Mouse (Mus musculus): ENCODE measurements around the gene 9930021J03Rik. TPM values are rescaled to one million over a fixed set of nuclear protein-coding genes. Genes with fewer than 3 reads are reported as not detected.

The 9930021J03Rik gene
- polyA plus RNA-seq, 1 experiment = 31.2 TPM

GRCm38 (mm10) chr19:29743531-29743930 is 62.3 kb downstream of the 9930021J03Rik start:
- TF ChIP-seq POLR2A (IDR thresholded peaks at IDR 0.05; ENCODE audit: low read depth, low read length) (no peak), CTCF (IDR thresholded peaks at IDR 0.05; ENCODE audit: borderline replicate concordance, insufficient read depth, low read length) (no peak)
- Histone ChIP-seq H3K4me3 (ENCODE audit: insufficient read depth, low read length) (no peak overlapping the region), H3K27ac (ENCODE audit: insufficient read depth, low read length) (no peak overlapping the region), H3K4me1 (ENCODE audit: control insufficient read depth, insufficient read depth, low read length) (no peaks in the 10 kb centered on the region)

GRCm38 (mm10) chr19:29740661-29741060 is 65.1 kb downstream of the 9930021J03Rik start:
- no peak for TF ChIP-seq POLR2A (IDR thresholded peaks at IDR 0.05; ENCODE audit: low read depth, low read length)
- TF ChIP-seq CTCF (IDR thresholded peaks at IDR 0.05; ENCODE audit: borderline replicate concordance, insufficient read depth, low read length) = no peak
- Histone ChIP-seq H3K4me3 (ENCODE audit: insufficient read depth, low read length) (no peak overlapping the region), H3K27ac (ENCODE audit: insufficient read depth, low read length) (no peak overlapping the region), H3K4me1 (ENCODE audit: control insufficient read depth, insufficient read depth, low read length) (no peaks in the 10 kb centered on the region)

- H3K4me1 ChIP-seq (ENCODE audit: control insufficient read depth, insufficient read depth, low read length) = no peaks in the 10 kb centered on the region
- TF ChIP-seq CTCF (IDR thresholded peaks at IDR 0.05; ENCODE audit: borderline replicate concordance, insufficient read depth, low read length) (no peak), POLR2A (IDR thresholded peaks at IDR 0.05; ENCODE audit: low read depth, low read length) (no peak)
- H3K4me3 ChIP-seq (ENCODE audit: insufficient read depth, low read length) = no peak overlapping the region
- H3K27ac ChIP-seq (ENCODE audit: insufficient read depth, low read length) = no peak overlapping the region
These were observed 66.2 kb downstream of the 9930021J03Rik start for GRCm38 (mm10) chr19:29739608-29740007.

GRCm38 (mm10) chr19:29735421-29735820 is 70.4 kb downstream of the 9930021J03Rik start:
- H3K27ac ChIP-seq (ENCODE audit: insufficient read depth, low read length) = no peak overlapping the region
- no peak overlapping the region for H3K4me3 ChIP-seq (ENCODE audit: insufficient read depth, low read length)
- no peaks in the 10 kb centered on the region for H3K4me1 ChIP-seq (ENCODE audit: control insufficient read depth, insufficient read depth, low read length)
- TF ChIP-seq POLR2A (IDR thresholded peaks at IDR 0.05; ENCODE audit: low read depth, low read length) (no peak), CTCF (IDR thresholded peaks at IDR 0.05; ENCODE audit: borderline replicate concordance, insufficient read depth, low read length) (no peak)

GRCm38 (mm10) chr19:29718476-29718875 is 87.3 kb downstream of the 9930021J03Rik start:
- no peak overlapping the region for H3K27ac ChIP-seq (ENCODE audit: insufficient read depth, low read length)
- H3K4me3 ChIP-seq (ENCODE audit: insufficient read depth, low read length) = no peak overlapping the region
- TF ChIP-seq CTCF (IDR thresholded peaks at IDR 0.05; ENCODE audit: borderline replicate concordance, insufficient read depth, low read length) (no peak), POLR2A (IDR thresholded peaks at IDR 0.05; ENCODE audit: low read depth, low read length) (no peak)
- H3K4me1 ChIP-seq (ENCODE audit: control insufficient read depth, insufficient read depth, low read length) = no peaks in the 10 kb centered on the region

- TF ChIP-seq POLR2A (IDR thresholded peaks at IDR 0.05; ENCODE audit: low read depth, low read length) (no peak), CTCF (IDR thresholded peaks at IDR 0.05; ENCODE audit: borderline replicate concordance, insufficient read depth, low read length) (no peak)
- no peak overlapping the region for H3K4me3 ChIP-seq (ENCODE audit: insufficient read depth, low read length)
- no peak overlapping the region for H3K27ac ChIP-seq (ENCODE audit: insufficient read depth, low read length)
- no peaks in the 10 kb centered on the region for H3K4me1 ChIP-seq (ENCODE audit: control insufficient read depth, insufficient read depth, low read length)
These were observed 87.9 kb downstream of the 9930021J03Rik start for GRCm38 (mm10) chr19:29717854-29718253.

- Histone ChIP-seq H3K4me1 (ENCODE audit: control insufficient read depth, insufficient read depth, low read length) (no peaks in the 10 kb centered on the region), H3K4me3 (ENCODE audit: insufficient read depth, low read length) (no peak overlapping the region), H3K27ac (ENCODE audit: insufficient read depth, low read length) (no peak overlapping the region)
- no peak for TF ChIP-seq POLR2A (IDR thresholded peaks at IDR 0.05; ENCODE audit: low read depth, low read length)
- TF ChIP-seq CTCF (IDR thresholded peaks at IDR 0.05; ENCODE audit: borderline replicate concordance, insufficient read depth, low read length) = no peak
These were observed 92.3 kb downstream of the 9930021J03Rik start for GRCm38 (mm10) chr19:29713451-29713850.

- Histone ChIP-seq H3K27ac (ENCODE audit: insufficient read depth, low read length) (no peak overlapping the region), H3K4me3 (ENCODE audit: insufficient read depth, low read length) (no peak overlapping the region), H3K4me1 (ENCODE audit: control insufficient read depth, insufficient read depth, low read length) (no peaks in the 10 kb centered on the region)
- TF ChIP-seq CTCF (IDR thresholded peaks at IDR 0.05; ENCODE audit: borderline replicate concordance, insufficient read depth, low read length) = no peak
- TF ChIP-seq POLR2A (IDR thresholded peaks at IDR 0.05; ENCODE audit: low read depth, low read length) = no peak
These were observed 96.3 kb downstream of the 9930021J03Rik start for GRCm38 (mm10) chr19:29709461-29709860.

- H3K27ac ChIP-seq (ENCODE audit: insufficient read depth, low read length) = no peak overlapping the region
- no peak overlapping the region for H3K4me3 ChIP-seq (ENCODE audit: insufficient read depth, low read length)
- H3K4me1 ChIP-seq (ENCODE audit: control insufficient read depth, insufficient read depth, low read length) = no peaks in the 10 kb centered on the region
- TF ChIP-seq CTCF (IDR thresholded peaks at IDR 0.05; ENCODE audit: borderline replicate concordance, insufficient read depth, low read length) = no peak
- no peak for TF ChIP-seq POLR2A (IDR thresholded peaks at IDR 0.05; ENCODE audit: low read depth, low read length)
These were observed 97.3 kb downstream of the 9930021J03Rik start for GRCm38 (mm10) chr19:29708461-29708860.

- Histone ChIP-seq H3K4me1 (ENCODE audit: control insufficient read depth, insufficient read depth, low read length) (no peaks in the 10 kb centered on the region), H3K27ac (ENCODE audit: insufficient read depth, low read length) (no peak overlapping the region), H3K4me3 (ENCODE audit: insufficient read depth, low read length) (no peak overlapping the region)
- TF ChIP-seq POLR2A (IDR thresholded peaks at IDR 0.05; ENCODE audit: low read depth, low read length) (no peak), CTCF (IDR thresholded peaks at IDR 0.05; ENCODE audit: borderline replicate concordance, insufficient read depth, low read length) (no peak)
These were observed 97.8 kb downstream of the 9930021J03Rik start for GRCm38 (mm10) chr19:29708003-29708402.
